8 mouse cellular contexts compared by ENCODE assay signal in genomic region chr11:116654255-116654821, GRCm38 (mm10). TPM values are rescaled to one million over a fixed set of nuclear protein-coding genes. Genes with fewer than 3 reads are reported as not detected.
DNase-seq lines count a peak whose midpoint lies in the region; ATAC-seq lines count a peak whose summit lies in the region.

Gene Cygb, minus strand, starts transcription at chr11:116654313.

- ATAC-seq in embryonic facial prominence, embryonic 14.5 days (ENCODE audit: low read depth): peak; percentile 22; the same call in 1 of the 2 replicates
- no peak for ATAC-seq in heart, embryonic 16.5 days (replicated peaks; ENCODE audit: extremely low read depth, insufficient read depth, low FRiP score)
- 0 out of 2 replicates have a peak, but pooled peaks have one; percentile 24 for ATAC-seq in midbrain, embryonic 16.5 days

- no peak within 1 kb of the TSS for H3K27ac ChIP-seq in embryonic facial prominence, embryonic 14.5 days (replicated peaks; ENCODE audit: low read depth, low read length)
- no peak within 1 kb of the TSS for H3K27ac ChIP-seq in heart, embryonic 16.5 days (ENCODE audit: low read length)
- H3K27ac ChIP-seq in midbrain, embryonic 16.5 days (ENCODE audit: low read length): no peak within 1 kb of the TSS

- peaks cover 20% of the 10 kb centered on the region for H3K4me1 ChIP-seq in embryonic facial prominence, embryonic 14.5 days (ENCODE audit: control insufficient read depth, insufficient read depth, low read length)
- H3K4me1 ChIP-seq in heart, embryonic 16.5 days (ENCODE audit: control insufficient read depth, insufficient read depth, low read length): peaks cover 23% of the 10 kb centered on the region
- H3K4me1 ChIP-seq in midbrain, embryonic 16.5 days (ENCODE audit: control insufficient read depth, insufficient read depth, low read length): peaks cover 23% of the 10 kb centered on the region

- no peak for DNase-seq in frontal cortex, adult 2 months (ENCODE audit: extremely low spot score in 1 of 2, low spot score in 1 of 2)
- DNase-seq in frontal cortex, postnatal 25 days (ENCODE audit: low spot score in 2 of 2): no peak
- DNase-seq in R1 (ENCODE audit: low read depth, low spot score): peak; percentile 40
- no peak for DNase-seq in embryonic facial prominence, embryonic 14.5 days (ENCODE audit: low spot score)
- no peak for DNase-seq in left cerebral cortex, postnatal 14 days (ENCODE audit: low spot score in 2 of 2)
- DNase-seq in frontal cortex, postnatal 36 days (ENCODE audit: low spot score in 2 of 2): no peak

- WGBS in embryonic facial prominence, embryonic 14.5 days: 12% methylated on average over 12 of the region's 28 CpGs
- 6% methylated on average over 28 of the region's 28 CpGs for WGBS in heart, embryonic 16.5 days
- 7% methylated on average over 28 of the region's 28 CpGs for WGBS in midbrain, embryonic 16.5 days

- H3K4me2 ChIP-seq in embryonic facial prominence, embryonic 14.5 days (ENCODE audit: low read depth, low read length): peak within 1 kb of the TSS; percentile 97
- H3K4me2 ChIP-seq in heart, embryonic 16.5 days (ENCODE audit: low read depth, low read length): peak within 1 kb of the TSS; percentile 95
- H3K4me2 ChIP-seq in midbrain, embryonic 16.5 days (ENCODE audit: low read length): peak within 1 kb of the TSS; percentile 80

- H3K27me3 ChIP-seq in embryonic facial prominence, embryonic 14.5 days (replicated peaks; ENCODE audit: control insufficient read depth, insufficient read depth, low read length): peaks cover 24% of the 10 kb centered on the region
- H3K27me3 ChIP-seq in heart, embryonic 16.5 days (ENCODE audit: control insufficient read depth, insufficient read depth, low read length): peaks cover 38% of the 10 kb centered on the region
- no peaks in the 10 kb centered on the region for H3K27me3 ChIP-seq in midbrain, embryonic 16.5 days (ENCODE audit: control insufficient read depth, insufficient read depth, low read depth, low read length)

- no peaks in the 10 kb centered on the region for H3K9me3 ChIP-seq in embryonic facial prominence, embryonic 14.5 days (ENCODE audit: control insufficient read depth, low read length)
- no peaks in the 10 kb centered on the region for H3K9me3 ChIP-seq in heart, embryonic 16.5 days (replicated peaks; ENCODE audit: control insufficient read depth, low read length)
- no peaks in the 10 kb centered on the region for H3K9me3 ChIP-seq in midbrain, embryonic 16.5 days (replicated peaks; ENCODE audit: control insufficient read depth, low read length, poor library complexity, severe bottlenecking)

- intact Hi-C loops in left cerebral cortex, postnatal 14 days (cut with DNase I): no loop called here

- H3K9ac ChIP-seq in embryonic facial prominence, embryonic 14.5 days (ENCODE audit: low read depth, low read length): peak within 1 kb of the TSS; percentile 75
- peak within 1 kb of the TSS; percentile 68 for H3K9ac ChIP-seq in heart, embryonic 16.5 days (ENCODE audit: low read length)
- H3K9ac ChIP-seq in midbrain, embryonic 16.5 days (ENCODE audit: low read depth, low read length): peak within 1 kb of the TSS; percentile 78

- no peaks in the 10 kb centered on the region for H3K36me3 ChIP-seq in embryonic facial prominence, embryonic 14.5 days (ENCODE audit: control insufficient read depth, insufficient read depth, low read length)
- no peaks in the 10 kb centered on the region for H3K36me3 ChIP-seq in heart, embryonic 16.5 days (ENCODE audit: control insufficient read depth, insufficient read depth)
- H3K36me3 ChIP-seq in midbrain, embryonic 16.5 days (ENCODE audit: control insufficient read depth, insufficient read depth, low read length): no peaks in the 10 kb centered on the region

- peak within 1 kb of the TSS; percentile 60 for H3K4me3 ChIP-seq in embryonic facial prominence, embryonic 14.5 days (ENCODE audit: low read depth, low read length)
- peak within 1 kb of the TSS; percentile 59 for H3K4me3 ChIP-seq in heart, embryonic 16.5 days (ENCODE audit: low read length)
- peak within 1 kb of the TSS; percentile 59 for H3K4me3 ChIP-seq in midbrain, embryonic 16.5 days (ENCODE audit: low read depth, low read length)

RNA-seq across cellular contexts. Expression of gene Cygb, which starts in this region (rescaled TPM):
- polyA plus RNA-seq in frontal cortex, adult 2 months (2012; rRNA removed): 55.3 and 57.6 TPM in 2 replicates
- polyA plus RNA-seq in embryonic facial prominence, embryonic 14.5 days (2014; fragmentation: Nextera tagmentation; extraction: Ambion mirVana): 17.8 and 20.5 TPM in 2 replicates
- 11.6 and 12.3 TPM in 2 replicates for polyA plus RNA-seq in heart, embryonic 16.5 days (2015; fragmentation: Nextera tagmentation; extraction: Ambion mirVana)
- 10 to 100 TPM; 26.7 to 34.7 TPM for total RNA-seq in left cerebral cortex, postnatal 14 days (2021)
- polyA plus RNA-seq in midbrain, embryonic 16.5 days (2015; fragmentation: Nextera tagmentation; extraction: Ambion mirVana): 26.4 and 29.3 TPM in 2 replicates
